Mouse (Mus musculus) monocyte, adult 2 months (primary cell): ENCODE results near the gene Tex14.
A peak's percentile ranks its signal among the peaks of the same experiment; 100 is the strongest.

Experiments used
- DNase-seq, 2 experiments: peaks; one replicate each; pipeline ENCODE4 v3.0.0; 2022; ENCODE audit warnings: low spot score in 2 of 2, low read depth in 1 of 2

The Tex14 gene

DNA sequence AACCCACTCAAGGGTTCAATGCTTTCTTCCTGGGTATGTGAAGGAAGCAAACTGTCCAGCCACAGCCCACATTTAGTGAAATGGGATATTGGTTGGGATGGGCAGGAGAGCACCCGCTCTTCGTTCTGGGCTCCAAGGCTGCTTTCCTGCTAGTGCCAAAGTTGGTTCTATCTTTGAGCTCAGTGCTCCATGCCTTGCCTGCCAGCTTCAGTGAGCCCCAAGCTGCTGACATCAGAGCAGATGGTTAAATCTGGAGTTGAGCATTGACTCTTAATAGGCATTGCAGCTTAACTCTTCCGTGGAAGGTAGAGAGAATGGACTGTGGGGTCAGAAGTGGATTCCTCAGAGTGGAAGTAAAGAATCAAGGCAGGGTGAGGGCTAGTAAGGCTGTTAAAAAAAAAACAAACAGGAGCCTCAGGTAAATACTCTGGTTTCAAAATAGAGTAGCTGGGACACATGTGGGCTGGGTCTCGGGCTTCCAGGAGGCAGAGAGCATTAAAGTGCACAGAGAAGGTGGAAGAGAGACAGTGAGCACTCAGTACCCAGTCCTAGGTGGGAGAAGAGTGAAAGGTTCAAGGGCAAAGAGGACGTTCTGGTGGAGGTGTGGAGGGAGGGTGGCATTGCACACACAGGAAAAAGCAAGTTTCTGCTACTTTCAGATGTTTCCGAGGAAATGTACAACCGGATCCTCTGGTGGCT lies 163.5 kb downstream of the Tex14 start, which contains the start of gene Sept4:
TSS of gene Sept4 (plus strand) at position 649 of the 699 bp plus-strand sequence.
- DNase-seq: no peak

DNA sequence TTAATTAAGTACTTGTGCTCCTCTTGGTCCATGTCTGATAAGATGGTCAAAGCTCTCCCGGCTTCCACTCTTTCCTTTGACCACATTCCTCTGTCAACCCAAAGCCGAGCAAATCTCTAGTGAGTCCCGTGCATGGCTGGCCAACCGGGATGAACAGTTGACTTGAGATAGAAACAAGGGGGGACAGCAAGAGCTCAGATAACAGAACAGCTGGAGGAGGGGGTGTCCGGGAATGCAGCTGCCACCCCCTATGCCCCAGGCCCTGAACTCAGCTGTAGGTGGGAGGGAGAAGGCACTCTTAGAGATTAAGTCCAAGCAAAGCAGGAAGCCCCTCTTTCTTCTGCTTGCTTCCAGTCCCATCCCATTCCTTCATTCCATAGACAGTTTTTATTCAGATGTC lies 165.9 kb downstream of the Tex14 start:
- no peak for DNase-seq

DNA sequence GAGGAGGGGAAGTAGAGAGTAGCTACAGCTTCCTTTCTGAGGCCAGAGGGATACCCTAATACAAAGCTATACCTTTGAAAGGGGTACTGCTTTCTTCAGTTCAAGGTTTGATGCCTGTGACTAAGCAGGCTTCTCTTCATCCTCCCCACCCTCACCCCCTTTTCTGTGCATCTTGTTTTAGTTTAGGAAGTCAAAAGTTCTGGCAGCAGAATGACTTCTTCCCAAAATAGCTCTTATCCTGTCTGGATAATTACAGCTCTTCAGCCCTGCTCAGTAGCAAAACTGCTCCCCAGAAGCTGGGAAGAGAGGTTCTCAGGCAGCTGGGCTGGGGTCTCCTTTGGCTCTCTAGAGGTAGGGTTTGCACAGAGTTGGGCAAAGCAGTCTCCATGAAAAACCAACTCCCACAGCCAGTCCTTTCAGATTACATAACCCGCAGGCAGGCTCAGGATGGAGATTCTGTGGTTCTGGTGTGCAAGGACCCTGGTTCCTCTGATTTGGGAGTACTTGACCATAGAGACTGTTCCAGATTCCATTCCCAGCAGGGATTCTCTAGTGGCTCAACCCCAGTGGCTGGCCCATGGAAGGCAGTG lies 166.6 kb downstream of the Tex14 start:
- DNase-seq: no peak

DNA sequence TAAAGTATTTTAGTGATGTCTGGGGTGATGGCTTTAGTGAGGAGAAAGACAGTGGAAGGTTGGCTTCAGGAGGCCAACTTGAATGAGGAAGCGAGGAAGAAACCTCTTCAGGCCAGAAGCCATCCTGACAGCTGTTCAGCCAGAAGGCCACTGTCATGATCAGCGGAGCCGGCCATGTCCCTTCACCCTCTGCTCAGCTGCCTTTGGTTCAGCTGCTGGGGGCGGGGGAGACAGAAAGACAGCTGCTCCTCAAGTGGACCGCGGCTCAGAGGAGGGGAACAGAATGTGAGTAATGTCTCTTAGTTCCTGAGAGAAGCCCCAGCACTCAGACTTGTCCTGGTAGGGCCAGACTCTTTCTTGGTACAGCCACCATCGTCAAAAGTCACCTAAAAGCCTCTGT lies 168.9 kb downstream of the Tex14 start:
- DNase-seq: no peak

DNA sequence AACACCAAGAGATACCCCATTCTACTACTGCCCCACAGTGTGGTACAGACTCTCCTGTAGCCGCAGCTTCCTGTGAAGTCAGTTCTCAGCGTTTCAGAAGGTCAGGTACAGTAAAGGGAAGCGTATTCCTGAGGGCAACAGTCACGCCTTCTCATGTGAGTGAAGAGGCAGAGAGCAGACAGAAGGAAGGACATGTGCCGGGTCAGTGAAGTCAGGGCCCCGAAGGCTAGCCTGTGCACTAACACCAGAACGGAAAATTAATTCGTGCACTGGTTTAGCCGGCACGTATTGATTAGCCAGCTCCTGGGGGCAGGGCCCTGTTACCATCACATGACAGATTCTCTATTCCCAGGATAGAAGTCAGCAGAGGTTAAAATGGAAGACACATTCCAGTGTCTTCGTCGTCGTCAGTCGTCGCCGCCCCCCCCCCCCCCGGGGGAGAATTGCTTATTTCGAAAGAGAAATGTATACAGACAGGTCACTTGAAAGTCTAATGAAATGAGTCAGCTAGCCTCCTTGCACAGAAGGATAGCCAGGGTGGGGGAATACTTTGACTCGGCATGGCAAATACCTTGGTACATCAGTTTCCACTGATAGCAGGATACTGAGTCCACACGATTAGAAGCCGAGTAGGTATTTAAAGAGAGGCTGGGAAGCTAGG lies 169.8 kb downstream of the Tex14 start:
- DNase-seq: no peak

DNA sequence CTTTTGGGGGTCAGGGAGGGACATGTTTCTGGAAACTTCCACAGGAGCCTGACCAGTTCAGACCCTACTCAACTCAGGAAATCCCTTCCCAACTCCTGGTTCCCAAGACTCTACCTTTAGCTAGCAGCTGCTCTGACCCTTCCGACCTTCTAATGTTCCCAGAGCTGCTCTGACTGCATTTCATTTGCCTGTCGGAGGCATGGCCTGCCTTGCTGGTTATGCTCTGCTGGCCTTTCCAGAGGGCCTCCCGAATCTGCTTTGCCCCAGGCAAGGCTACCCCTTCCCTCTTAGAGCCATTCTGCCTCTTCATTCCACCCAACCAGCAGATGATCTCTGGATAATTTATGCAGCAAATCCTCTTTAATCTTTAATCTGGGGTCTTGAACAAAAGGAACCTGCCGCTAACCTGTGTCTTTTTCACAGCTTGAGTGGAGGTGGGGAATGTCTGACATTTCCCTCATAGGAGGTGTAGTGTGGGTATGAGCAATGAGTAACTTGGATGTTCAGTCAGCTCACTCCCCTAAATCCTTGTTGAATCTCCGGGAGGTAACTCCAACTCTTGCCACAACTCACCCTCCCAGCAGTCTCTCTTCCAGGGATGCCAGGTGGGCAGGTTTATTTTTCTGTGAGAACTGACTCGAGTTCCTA lies 172.9 kb downstream of the Tex14 start:
- DNase-seq: no peak

DNA sequence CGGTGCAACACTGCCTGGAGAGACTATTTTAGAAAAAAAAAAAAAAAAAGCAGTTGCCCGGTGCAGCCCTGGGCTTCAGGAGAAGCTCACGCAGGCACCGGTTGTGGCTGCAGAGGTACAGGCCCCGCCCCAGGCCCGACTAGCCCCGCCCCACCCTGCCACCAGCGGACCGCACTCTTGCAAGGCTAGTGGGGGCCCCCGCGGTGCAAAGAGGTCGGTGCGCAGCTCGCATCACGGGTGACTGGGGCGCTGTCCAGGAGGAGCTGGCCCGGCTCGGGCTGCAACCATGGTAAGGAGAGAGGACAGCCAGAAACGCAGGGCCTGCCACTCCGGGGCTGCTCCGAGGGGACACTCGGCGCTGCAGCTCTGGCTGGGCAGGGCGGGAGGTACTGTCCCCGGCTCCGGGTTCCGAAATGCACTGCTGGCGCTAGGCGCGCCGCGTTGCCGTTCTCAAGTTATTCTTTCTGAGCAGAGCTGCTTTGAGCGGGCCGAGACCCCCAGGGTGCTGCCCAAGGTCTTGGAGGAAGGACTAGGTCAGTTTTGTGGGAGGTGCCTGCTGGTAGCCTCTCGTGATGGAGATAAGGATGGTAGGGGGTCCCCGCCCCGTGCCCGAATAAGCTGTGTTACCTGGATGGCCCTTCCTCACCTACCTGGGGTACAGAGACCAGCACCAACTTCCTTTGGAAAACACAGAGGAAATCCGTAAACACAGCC lies 173.5 kb downstream of the Tex14 start:
- no peak for DNase-seq

DNA sequence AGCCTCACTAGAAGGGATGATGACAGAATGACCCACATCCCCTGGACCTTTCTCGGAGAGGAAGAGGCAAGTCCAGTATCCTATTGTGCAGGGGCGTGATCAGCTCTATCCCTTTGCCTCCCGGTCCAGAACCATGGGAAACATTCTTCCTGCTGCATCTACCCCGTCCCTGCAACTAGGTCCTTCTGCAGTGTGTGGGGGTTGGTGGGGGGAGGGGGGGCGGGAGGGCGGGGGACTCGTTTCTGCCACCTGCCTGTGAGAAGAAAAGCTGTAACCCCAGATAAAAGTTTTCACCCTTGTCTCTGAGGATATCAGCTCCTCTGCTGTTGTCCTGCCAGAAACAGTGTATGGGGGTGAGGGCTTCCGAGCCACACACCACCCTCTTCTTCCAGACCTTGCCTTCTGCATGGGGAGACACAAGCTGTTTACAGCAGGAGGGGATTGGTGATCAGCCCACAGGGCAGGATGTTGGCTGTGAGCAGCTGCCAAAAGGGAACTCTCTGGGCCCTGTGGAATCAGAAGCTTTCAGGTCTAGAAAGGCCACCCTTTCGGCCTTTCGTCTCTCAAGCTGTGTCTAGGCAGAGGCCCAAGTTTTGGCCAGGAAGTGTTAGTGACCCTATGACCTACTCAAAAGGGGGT lies 174.2 kb downstream of the Tex14 start:
- DNase-seq: no peak

DNA sequence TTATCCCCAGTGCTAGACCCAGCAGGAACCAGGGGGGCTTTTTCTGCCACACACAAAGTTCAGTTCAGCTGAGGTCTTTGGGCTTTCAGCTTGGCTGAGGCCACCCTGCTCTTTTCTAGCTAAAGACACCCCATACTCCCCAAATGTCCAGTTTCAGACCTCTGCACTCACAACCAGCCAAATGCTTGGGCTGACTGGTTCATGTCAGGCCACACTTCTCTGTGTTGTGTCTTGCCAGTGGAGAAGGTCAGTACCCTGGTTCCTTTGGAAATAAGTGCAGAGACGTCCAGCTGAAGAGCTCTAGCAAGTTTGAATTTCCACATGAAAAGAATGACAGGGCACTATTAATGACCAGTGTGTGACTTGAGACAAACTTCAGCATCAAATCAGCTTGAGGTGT lies 174.8 kb downstream of the Tex14 start:
- DNase-seq: no peak

DNA sequence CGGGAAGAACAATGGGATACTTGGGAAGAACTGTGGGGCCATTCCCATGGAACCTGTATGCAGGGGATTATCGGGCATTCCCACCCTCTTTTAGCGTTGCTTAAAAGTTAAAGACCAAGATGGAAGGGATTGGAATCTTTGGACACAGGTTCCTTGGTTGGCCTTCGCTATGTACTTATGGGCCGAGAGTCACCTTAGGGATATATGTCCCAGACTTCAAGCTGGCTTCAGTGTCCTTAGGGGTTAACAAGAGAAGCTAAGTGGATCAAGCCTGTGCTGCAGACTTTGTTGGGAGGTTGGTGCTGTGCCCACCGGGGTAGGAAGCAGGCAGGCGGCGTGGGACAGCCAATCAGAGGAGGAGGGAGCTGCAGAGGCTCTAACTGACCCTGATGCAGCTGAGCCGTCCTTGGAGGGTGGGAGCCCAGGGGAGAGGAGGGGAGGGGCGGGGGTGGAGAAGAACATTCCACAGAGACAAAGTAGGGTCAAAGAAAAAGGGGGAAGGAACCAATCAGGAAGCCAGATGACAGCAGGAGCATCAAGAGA lies 175.7 kb downstream of the Tex14 start:
- no peak for DNase-seq

DNA sequence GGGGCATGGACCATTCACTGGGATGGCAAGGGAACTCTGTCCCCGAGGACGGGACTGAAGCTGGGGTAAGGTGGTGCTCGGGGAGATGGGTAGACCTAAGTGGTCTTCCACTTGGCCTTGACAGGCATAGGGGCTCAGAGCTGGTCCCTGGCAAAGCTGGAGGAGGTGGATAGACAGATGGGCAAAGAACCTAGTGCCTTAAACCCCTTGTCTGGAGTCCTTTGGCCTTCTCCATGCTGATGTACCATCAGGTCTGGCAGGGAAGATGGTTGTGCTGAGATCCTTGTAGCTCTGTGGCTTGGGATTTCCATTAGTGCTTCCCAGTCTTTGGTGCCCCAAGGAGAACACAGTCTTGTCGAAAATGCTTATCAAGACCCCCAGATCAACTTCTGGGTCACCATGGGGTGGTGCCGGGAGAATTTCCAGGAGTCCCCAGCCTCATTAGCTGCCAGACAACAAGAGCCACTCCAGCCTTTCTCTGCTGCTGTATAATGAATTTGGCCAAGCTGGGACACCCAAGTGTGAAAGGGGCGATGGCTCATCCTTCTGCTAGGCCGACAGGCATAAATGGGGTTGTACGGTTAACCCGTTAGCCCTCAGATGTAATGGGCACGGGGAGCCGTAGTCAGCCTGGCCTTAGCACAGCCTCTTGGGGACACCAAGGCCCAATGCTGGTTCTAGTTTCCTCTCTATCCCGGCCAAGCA lies 176.4 kb downstream of the Tex14 start:
- no peak for DNase-seq

DNA sequence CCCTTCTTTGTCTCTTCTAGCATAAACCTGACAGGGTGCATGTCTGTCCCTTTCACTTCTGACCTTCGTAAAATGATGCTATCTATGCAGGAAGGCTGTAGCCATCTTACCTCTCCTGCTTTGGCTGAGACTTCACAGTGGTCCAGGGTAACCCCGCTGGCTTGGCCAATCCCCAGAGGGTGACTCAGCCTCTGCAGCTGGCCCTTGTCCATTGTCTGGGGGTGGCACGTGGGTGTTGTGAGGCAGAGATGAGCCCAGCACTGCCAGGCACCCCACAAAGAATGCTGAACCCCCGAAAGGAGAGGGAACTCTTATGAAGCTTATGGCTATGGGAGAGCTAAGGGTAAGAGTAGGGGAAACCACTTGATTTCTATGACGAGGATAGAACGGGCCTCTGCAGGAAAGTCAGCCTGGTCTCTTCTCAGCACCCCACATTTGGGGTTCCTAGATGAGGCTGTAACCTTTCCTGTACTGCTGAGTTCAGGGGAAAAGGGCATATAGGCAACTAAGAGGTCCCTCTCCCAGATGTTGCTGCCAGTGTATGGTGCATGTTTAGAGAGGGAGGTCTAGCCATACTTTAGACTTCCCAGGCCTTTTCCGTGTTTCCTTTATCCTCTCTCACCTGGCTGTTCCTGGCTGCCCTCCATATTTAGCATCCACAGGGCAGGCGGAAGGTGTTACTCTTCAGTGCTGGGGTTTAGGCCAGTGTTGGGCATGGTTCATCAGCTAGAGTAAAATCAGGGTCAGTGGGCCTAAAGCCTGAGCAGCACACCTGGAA lies 177.3 kb downstream of the Tex14 start:
- DNase-seq: no peak

DNA sequence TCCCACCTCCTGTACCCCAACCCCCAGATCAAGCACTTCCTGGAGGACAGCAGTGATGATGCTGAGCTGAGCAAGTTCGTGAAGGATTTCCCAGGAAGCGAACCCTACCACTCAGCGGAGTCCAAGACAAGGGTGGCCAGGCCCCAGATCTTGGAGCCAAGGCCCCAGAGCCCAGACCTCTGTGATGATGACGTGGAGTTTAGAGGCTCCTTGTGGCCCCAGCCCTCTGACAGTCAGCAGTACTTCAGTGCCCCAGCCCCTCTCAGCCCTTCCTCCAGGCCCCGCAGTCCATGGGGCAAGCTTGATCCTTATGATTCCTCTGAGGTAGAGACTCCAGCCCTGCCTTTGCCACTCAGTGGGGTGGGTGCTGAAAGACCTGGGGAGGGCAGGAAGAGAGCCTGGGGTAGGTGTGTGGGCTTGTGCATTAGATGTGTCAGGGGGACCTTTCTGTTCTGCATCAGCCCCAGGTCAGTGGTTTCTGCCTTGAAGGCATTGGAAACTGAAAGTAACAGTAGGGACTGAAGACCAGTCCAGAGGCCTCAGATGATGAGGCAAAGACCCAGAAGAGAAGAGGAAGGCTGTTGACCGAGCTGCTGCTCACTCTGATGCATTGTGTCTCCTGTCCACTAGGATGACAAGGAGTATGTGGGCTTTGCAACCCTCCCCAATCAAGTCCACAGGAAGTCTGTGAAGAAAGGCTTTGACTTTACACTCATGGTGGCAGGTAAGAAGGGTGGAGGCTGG lies 178.6 kb downstream of the Tex14 start:
- no peak for DNase-seq

DNA sequence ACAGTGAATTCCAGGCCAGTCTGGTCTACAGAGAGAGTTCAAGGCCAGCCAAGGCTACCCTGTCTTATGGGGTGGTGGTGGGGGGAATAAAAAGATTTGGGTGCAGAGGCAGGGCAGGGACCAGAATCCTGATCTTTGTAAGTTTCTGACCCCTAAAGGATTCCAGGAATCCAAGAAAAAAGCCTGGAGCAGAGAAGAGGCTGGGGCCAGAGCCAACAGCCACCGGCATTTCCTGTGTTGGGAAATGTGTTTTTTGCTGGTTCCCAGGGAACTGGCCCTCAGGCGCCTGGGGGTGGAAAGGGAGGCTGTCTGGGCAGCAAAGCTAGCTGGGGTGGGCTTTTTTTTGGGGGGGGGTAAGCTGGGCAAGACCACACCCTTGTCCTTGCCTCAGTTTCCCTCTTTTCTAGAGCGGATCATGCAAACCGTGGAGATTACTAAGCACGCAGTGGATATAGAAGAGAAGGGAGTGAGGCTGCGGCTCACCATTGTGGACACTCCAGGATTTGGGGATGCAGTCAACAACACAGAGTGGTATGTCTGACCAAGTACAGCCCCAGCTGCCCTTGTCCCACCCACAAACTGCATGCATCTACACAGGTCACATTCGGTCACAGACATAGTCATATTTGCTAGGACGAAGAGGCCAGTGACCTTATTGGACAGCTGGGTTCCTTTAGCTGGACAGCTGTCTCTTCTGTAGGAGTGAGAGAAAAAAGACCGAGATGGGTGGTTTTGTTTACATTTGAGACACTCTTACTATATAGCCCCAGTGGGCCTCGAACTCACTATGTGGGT lies 180.0 kb downstream of the Tex14 start:
- no peak for DNase-seq

DNA sequence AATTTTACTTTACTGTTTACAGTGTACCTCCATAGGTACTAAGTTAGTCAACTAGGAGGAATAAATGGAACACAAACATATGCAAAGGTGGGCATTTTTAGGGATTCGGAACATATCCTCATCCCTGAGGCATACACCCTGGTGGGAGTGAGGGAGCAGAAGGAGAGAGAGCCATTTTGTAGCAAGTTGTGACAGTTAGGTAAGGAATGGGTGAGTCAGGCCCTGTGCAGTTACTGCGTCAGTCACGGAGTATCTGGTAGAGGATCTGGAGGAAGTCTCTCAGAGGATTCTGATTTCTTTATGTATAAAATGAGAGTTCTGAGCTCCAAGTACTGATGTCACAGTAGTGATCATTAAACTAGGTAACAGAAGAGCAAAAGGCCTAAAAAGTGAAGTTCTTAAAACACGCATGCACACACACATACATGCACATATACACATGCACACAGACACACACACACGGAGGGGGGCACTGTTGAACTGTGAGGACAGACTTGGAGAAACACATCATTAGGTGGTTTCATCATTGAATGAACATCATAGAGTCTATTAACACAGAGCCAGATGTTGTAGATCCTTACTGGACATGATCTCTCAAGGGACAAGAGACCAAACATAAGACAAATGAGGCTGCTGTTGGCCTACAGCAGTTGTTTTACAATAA lies 182.5 kb downstream of the Tex14 start:
- no peak for DNase-seq

DNA sequence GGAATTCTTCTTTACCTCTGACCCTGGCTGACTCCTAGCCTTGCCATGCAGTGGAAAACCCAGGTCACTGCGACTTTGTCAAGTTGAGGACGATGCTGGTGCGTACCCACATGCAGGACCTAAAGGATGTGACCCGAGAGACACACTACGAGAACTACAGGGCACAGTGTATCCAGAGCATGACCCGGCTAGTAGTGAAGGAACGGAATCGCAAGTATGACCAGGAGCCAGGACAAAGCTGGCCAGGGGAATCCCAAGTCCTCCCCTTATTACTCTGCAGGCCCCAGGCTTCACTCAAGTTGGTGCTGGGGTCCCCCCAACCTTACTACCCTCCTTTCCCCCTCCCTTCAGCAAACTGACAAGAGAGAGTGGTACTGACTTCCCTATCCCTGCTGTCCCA lies 184.7 kb downstream of the Tex14 start:
- DNase-seq: no peak

DNA sequence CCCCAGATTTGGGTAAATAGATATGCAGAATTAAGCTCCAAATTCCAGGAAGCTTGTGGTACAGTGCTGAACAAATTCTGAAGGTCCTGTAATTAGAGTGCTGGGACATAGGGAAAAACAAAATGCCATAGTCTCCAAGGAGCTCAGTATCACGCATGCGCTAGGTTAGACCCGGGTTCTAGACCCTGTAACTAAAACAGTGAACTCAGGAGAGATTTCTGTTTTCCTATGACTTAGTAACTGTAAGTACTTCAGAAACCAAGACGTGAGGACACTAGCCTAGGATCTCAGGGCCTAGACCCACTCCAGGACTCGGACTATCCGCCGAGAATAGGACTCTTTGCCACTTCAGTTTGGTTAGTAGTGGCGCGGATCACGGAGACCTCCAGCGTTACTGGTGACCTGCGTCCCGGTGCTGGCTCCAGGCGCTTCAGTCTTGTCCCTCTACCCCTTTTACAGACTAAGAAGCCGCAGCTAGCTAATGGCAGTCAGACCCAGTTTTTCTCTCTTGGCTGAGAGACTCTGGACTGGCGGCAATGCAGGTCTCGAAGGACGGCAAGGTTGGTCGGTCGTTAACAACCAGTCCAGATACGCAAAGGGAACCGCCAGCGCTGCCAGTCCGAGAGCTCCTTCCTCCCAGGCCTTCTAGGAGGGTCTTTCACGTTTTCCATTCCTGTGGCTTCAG lies 186.1 kb downstream of the Tex14 start:
- DNase-seq: peak in 1 of 2 experiments; percentile 33
